Mouse (Mus musculus) lung, postnatal 0 days (tissue): ENCODE measurements around the gene Cntn5.

Source experiments
- CTCF ChIP-seq: IDR thresholded peaks from 2 replicates; pipeline ENCODE4 v1.5.1; 2016; ENCODE audit warnings: antibody characterized with exemption, mild to moderate bottlenecking
- EP300 ChIP-seq: IDR thresholded peaks from 2 replicates; pipeline ENCODE4 v1.6.1; 2016; ENCODE audit warnings: antibody characterized with exemption, mild to moderate bottlenecking, control low read depth

DNA sequence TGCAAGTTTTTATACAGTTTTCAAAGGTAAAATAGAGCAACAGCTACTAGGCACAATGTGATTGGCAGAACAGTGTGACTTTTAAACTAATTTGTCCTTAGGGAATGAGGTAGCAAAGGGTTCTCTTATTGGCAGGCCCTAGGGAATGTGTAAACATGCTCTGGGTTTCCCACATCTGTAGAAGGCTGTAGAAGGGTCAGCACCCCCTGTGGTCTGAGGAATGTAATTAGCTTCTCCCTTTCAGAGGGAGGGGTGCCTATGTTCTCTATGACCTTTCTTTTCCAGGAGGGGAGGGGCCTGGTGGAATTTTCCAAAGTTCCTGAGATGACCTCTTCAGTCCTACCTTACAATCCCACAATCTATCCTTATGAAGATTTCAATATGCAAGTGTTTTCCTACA lies 673.6 kb downstream of the Cntn5 start:
- no peak for TF ChIP-seq EP300
- no peak for TF ChIP-seq CTCF
